Mouse (Mus musculus): ENCODE data around the gene Ppm1a.

- TF ChIP-seq USF2 (IDR thresholded peaks at IDR 0.05; ENCODE audit: borderline replicate concordance in 1 of 2, insufficient read depth in 1 of 2, low read depth in 1 of 2, low read length in 2 of 2) (no peak), ZKSCAN1 (IDR thresholded peaks at IDR 0.05; ENCODE audit: low read depth, low read length) (no peak), UBTF (IDR thresholded peaks at IDR 0.05; ENCODE audit: borderline replicate concordance, insufficient read depth, low read depth, low read length) (no peak), CTCF (IDR thresholded peaks at IDR 0.05 in 2 of 3, conservative IDR thresholded peaks at IDR 0.05 in 1 of 3; ENCODE audit: control insufficient read depth in 1 of 3, insufficient read depth in 1 of 3, low read depth in 2 of 3, low read length in 3 of 3, poor library complexity in 1 of 3, severe bottlenecking in 1 of 3) (no peak), TAL1 (IDR thresholded peaks at IDR 0.05; ENCODE audit: low read length) (no peak), ETS1 (IDR thresholded peaks at IDR 0.05; ENCODE audit: low read depth, low read length) (no peak), MAFK (IDR thresholded peaks at IDR 0.05; ENCODE audit: borderline replicate concordance, low read depth, low read length) (no peak), SIN3A (IDR thresholded peaks at IDR 0.05; ENCODE audit: low read length) (no peak), JUND (IDR thresholded peaks at IDR 0.05; ENCODE audit: low read depth, low read length) (no peak), NRF1 (IDR thresholded peaks at IDR 0.05; ENCODE audit: insufficient read depth, low read depth, low read length, poor library complexity, severe bottlenecking) (no peak), POLR2AphosphoS5 (IDR thresholded peaks at IDR 0.05; ENCODE audit: borderline replicate concordance, low read depth, low read length) (no peak)
These were observed 28.1 kb downstream of the Ppm1a start for GRCm38 (mm10) chr12:72785183-72785930.
